Mouse (Mus musculus) right cerebral cortex, postnatal 14 days (tissue): ENCODE measurements around the gene Pdx1.

ENCODE experiments used
- DNase-seq: peaks from one replicate; pipeline ENCODE4 v3.0.0; 2022

Pdx1 gene

GRCm38 (mm10) chr5:147312830-147313685, 43.3 kb downstream of the Pdx1 start:
- no peak for DNase-seq

DNA sequence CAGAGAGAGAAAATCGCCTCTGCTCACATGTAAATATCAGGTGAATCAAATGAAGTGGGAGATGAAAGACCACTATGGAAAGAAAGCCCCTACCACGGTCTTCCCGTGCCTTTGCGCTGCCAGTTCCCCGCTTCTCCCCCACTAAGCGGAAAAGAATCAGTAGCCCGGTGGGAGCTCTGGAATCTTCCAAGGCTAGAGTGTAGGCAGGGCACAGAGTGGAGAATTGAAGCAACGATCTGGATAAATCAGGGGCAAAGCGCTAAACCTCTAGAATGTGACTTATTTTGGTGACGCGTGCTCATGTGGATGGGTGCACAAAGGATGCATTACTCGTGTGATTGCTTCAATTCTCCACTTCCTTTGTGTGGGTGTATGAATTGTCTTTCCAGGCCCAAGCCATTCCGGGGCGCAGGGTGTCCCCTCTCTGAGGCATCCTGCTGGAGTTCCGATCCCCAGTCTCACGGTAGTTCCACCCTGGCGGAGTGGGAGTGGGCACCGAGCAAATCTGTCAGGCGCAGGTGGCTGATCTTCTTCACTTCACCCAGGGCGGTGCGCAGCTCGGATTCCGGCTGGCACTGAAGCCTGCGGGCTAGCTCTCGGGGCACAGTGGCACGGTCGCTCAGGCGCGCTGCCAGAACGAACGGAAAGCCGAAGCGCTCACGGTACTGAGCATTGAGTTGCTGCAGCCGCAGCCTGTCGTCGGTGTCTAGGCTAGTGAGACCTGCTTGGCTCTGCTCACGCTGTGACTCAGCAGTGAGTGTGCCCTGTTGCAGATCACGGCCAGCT, 45.1 kb downstream of the Pdx1 start:
- DNase-seq: no peak

DNA sequence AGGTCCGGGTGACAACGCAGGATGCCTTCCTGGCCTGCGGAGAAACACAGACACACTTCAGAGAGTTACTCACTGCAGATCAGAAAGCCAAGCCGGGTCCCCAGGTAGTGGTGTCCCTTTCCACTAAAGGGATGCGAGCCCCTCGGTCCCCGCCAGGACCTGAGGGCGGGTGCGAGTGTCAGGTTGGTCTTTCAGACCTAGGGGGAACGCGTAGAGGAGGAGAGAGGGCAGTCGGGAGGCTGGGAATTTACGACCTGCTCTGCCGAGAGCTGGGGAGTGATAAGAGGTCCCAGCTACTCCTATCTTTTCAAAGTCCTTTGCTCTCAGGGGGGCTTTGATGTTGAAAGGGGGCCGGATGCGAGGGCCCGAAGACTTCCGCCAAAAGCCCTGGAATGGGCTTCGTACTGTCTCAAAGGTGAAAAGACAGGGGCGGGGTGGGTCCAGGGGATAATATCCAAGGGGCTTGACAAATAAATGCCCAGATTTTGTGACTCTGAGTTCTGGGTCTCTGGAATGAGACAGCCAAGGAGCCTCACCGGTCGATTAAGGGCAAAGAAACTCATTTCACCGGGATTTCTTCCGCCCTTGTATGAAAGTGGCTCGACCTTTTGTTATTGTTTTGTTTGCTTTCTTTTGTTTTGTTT, 45.8 kb downstream of the Pdx1 start:
- no peak for DNase-seq

DNA sequence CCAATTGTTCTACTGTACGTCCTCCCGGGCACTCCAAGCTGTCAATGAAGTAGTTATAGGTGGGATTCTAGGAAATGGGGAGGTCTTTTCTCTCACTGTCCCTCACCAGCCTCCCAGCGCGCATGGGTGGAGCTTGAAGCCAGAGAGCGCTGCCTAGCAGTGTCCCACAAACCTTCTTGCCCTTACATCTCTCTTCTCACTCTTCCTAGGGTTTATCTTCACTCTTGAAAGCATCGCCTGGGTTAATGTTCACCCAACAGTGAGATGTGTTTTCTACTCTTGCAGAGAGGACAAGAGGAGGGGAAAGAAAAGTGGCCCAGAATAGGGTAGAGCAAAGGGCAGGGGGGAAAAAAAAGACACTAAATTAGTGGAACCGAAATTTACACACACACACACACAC, 47.6 kb downstream of the Pdx1 start:
- DNase-seq: no peak

GRCm38 (mm10) chr5:147317991-147318390, 48.2 kb downstream of the Pdx1 start:
- no peak for DNase-seq

DNA sequence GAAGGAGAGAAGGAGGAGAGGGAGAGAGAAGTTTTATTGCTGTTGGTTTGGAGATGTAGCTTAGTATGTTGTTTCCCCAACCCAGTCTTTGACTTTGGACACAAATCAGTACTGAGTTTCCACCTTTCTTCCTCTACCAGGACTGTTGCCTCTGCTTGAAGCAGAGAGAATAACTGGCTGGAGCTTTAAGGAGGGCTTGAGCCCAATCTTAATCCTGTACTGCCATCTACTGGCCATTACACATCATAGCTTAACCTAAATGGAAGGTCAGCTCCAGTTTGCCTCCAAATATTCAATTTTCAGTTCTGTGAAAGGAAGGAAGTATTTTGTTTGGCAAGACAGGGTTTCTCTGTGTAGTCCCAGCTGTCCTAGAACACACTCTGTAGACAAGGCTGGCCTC, 49.9 kb downstream of the Pdx1 start:
- no peak for DNase-seq

DNA sequence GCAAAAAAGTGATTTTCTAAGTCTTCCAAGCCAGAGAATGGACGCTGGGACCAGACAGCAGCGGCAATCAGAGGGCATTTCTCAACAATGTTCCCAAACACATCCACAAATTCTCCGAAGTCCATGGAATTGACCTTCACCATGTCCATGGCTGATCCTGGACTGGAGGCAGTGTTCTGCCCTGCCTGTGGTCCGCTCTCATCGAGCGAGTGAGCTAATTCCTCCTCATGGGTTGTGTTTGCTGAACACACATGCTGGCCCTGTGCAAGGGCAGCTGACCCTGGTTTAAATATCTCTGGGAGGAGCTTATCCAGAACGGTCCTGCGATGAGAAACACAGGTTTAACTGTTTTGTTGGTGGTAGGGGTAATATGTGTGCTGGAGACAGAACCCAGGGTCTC, 52.4 kb downstream of the Pdx1 start, which contains the start of gene Urad:
Gene Urad (minus strand): TSS at position 258 of the 400 bp plus-strand sequence.
- no peak for DNase-seq

- peak; percentile 69 for DNase-seq
These were observed 53.6 kb downstream of the Pdx1 start for GRCm38 (mm10) chr5:147323237-147323917.
